8 mouse cellular contexts compared by ENCODE assay signal in genomic region chr4:116876630-116876994, GRCm38 (mm10). TPM values are rescaled to one million over a fixed set of nuclear protein-coding genes. Genes with fewer than 3 reads are reported as not detected.
DNase-seq lines count a peak whose midpoint lies in the region; ATAC-seq and TF ChIP-seq lines count a peak whose summit lies in the region.

No protein-coding gene starts in this region.

- peak overlapping the region; percentile 84 for H3K4me3 ChIP-seq in kidney, adult 2 months (ENCODE audit: insufficient read depth, low read depth, low read length)
- peak overlapping the region; percentile 75 for H3K4me3 ChIP-seq in heart, embryonic 12.5 days
- peak overlapping the region; percentile 87 for H3K4me3 ChIP-seq in lung, embryonic 15.5 days

- H3K9me3 ChIP-seq in heart, embryonic 12.5 days (replicated peaks), result no peaks in the 10 kb centered on the region
- no peaks in the 10 kb centered on the region for H3K9me3 ChIP-seq in lung, embryonic 15.5 days

- peak; percentile 38; the same call in 1 of the 2 replicates for TF ChIP-seq CTCF in kidney, adult 2 months (conservative IDR thresholded peaks at IDR 0.05; ENCODE audit: insufficient read depth, insufficient read length, low read depth, low read length)

- H3K9ac ChIP-seq in heart, embryonic 12.5 days, result peak overlapping the region; percentile 80
- H3K9ac ChIP-seq in lung, embryonic 15.5 days, result peak overlapping the region; percentile 59

- H3K27ac ChIP-seq in kidney, adult 2 months (ENCODE audit: insufficient read depth, low read depth, low read length), result peak overlapping the region; percentile 21; the same call in 1 of the 2 replicates
- H3K27ac ChIP-seq in heart, embryonic 12.5 days (ENCODE audit: poor library complexity, severe bottlenecking), result peak overlapping the region; percentile 74
- peak overlapping the region; percentile 87; the same call in 1 of the 2 replicates for H3K27ac ChIP-seq in lung, embryonic 15.5 days

- no peaks in the 10 kb centered on the region; the same call in 1 of the 2 replicates for H3K4me1 ChIP-seq in kidney, adult 2 months (ENCODE audit: control insufficient read depth, insufficient read depth, low read length)
- H3K4me1 ChIP-seq in heart, embryonic 12.5 days (replicated peaks), result no peaks in the 10 kb centered on the region
- H3K4me1 ChIP-seq in lung, embryonic 15.5 days, result peaks cover 8% of the 10 kb centered on the region; the same call in 1 of the 2 replicates

- peak overlapping the region; percentile 98 for H3K4me2 ChIP-seq in heart, embryonic 12.5 days
- H3K4me2 ChIP-seq in lung, embryonic 15.5 days, result peak overlapping the region; percentile 98

- peak; percentile 63; the same call in 1 of the 2 replicates for ATAC-seq in heart, embryonic 12.5 days (ENCODE audit: insufficient number of reproducible peaks, low FRiP score)
- peak; percentile 23; the same call in 1 of the 2 replicates for ATAC-seq in lung, embryonic 15.5 days (ENCODE audit: borderline replicate concordance, extremely low read depth, low FRiP score, low TSS enrichment)
- ATAC-seq in monocyte, adult 5-6 weeks (replicated peaks; ENCODE audit: insufficient number of reproducible peaks, low FRiP score, low TSS enrichment, poor library complexity, severe bottlenecking), result no peak

- DNase-seq in kidney, adult 2 months, result peak; percentile 49
- DNase-seq in kidney, adult 11 months, result no peak
- peak; percentile 18 for DNase-seq in brain, embryonic 18.5 days (ENCODE audit: low read depth, low spot score)
- DNase-seq in kidney, postnatal 36 days, result peak; percentile 37 to 65
- peak; percentile 39 for DNase-seq in ovary, postnatal 36 days (ENCODE audit: low spot score)

- H3K36me3 ChIP-seq in kidney, adult 2 months (ENCODE audit: control insufficient read depth, insufficient read depth, low read length), result no peaks in the 10 kb centered on the region
- H3K36me3 ChIP-seq in heart, embryonic 12.5 days, result no peaks in the 10 kb centered on the region
- no peaks in the 10 kb centered on the region for H3K36me3 ChIP-seq in lung, embryonic 15.5 days

- H3K27me3 ChIP-seq in kidney, adult 2 months (replicated peaks; ENCODE audit: control insufficient read depth, insufficient read depth, low read length), result 0 out of 2 replicates have a peak, but pooled peaks cover 1% of the 10 kb centered on the region
- peaks cover 6% of the 10 kb centered on the region for H3K27me3 ChIP-seq in heart, embryonic 12.5 days (replicated peaks)
- H3K27me3 ChIP-seq in lung, embryonic 15.5 days, result peaks cover 36% of the 10 kb centered on the region

- TF ChIP-seq POLR2A in kidney, adult 2 months (IDR thresholded peaks at IDR 0.05; ENCODE audit: low read depth, low read length), result no peak

- 2% methylated on average over 15 of the region's 15 CpGs for WGBS in kidney, adult 2 months
- 0% methylated on average over 15 of the region's 15 CpGs for WGBS in heart, embryonic 12.5 days
- WGBS in lung, embryonic 15.5 days, result 2% methylated on average over 15 of the region's 15 CpGs

RNA-seq across cellular contexts. Expression of gene Zswim5, which starts 0.6 kb away (rescaled TPM):
- polyA plus RNA-seq in kidney, adult 2 months (2012; rRNA removed), result 7.4 and 7.5 TPM in 2 replicates
- 0.50 and 0.79 TPM in 2 replicates for polyA plus RNA-seq in heart, embryonic 12.5 days (2016; fragmentation: Nextera tagmentation; extraction: Ambion mirVana)
- polyA plus RNA-seq in lung, embryonic 15.5 days (2015; fragmentation: Nextera tagmentation; extraction: Ambion mirVana), result 0.56 and 0.58 TPM in 2 replicates
- total RNA-seq in monocyte, adult 5-6 weeks (2017), result 0.10 to 0.19 TPM in 2 of 3 replicates, not detected in the other

RNA-seq across cellular contexts. Expression of gene Hpdl, which starts 55.1 kb away (rescaled TPM):
- polyA plus RNA-seq in kidney, adult 2 months (2012; rRNA removed), result 2.1 and 2.5 TPM in 2 replicates
- 0.66 and 0.74 TPM in 2 replicates for polyA plus RNA-seq in heart, embryonic 12.5 days (2016; fragmentation: Nextera tagmentation; extraction: Ambion mirVana)
- 0.52 and 0.71 TPM in 2 replicates for polyA plus RNA-seq in lung, embryonic 15.5 days (2015; fragmentation: Nextera tagmentation; extraction: Ambion mirVana)
- total RNA-seq in monocyte, adult 5-6 weeks (2017), result not detected in 3 replicates

Comparison
In these comparisons a context has a peak if more than half of its experiments do, and no peak if none do; other contexts are left out.
1. H3K27ac ChIP-seq: peak in every context shown above with its lines; median percentile 87 in lung, embryonic 15.5 days; 74 in heart, embryonic 12.5 days; 21 in kidney, adult 2 months.